Mouse (Mus musculus): ENCODE data around the gene Scn2a.
A peak's percentile ranks its signal among the peaks of the same experiment; 100 is the strongest.

Gene Scn2a

DNA sequence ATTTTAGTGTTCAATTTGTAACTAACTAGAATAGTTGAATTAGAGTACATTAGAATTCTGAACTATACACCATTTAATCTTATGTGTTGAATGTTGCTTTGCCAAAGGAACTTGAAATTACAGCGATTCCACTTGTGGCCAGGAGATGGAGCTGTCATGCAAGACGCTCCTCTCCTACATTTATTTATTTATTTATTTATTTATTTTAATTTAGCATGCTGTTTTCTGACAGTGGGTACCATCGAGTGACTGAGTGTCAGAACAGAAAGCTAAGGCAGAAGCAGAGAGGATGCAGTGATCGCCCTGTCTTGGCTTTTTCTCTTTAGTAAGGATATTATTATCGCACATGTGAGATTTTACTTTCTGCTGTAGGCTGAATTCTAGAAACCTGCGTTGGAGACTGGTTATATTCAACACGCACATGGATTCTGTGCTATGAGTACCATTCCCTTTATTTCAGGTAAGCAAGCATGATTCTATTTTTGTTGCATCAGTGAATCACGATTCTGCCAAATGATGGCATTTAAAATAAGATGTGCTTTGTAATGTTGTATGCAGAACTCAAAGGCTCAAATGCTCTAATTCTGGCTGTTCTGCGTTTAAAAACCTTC lies at the start of gene Scn2a:
TSS of gene Scn2a (plus strand) at position 216 of the 611 bp plus-strand sequence.
- DNase-seq, result peak; percentile 70

DNA sequence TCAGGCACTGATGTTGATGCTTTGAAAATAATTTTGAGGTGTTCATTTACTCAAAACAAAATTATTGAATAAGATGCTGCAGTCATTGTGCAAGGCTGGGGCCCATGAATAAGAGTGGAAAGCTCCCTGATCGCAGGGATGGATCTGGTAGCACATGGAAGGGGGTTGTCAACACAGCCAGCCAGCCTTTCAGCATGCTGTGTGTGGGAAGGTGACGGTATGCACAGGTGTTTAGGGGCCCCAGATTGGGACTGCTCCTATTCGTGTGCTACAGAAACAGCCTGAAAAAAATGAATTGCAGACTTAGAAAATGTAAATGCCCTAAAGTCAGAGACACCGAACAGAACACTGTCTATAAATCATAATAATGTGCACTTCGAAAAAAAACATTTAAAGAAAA lies 32.9 kb upstream of the Scn2a start:
- no peak for DNase-seq

DNA sequence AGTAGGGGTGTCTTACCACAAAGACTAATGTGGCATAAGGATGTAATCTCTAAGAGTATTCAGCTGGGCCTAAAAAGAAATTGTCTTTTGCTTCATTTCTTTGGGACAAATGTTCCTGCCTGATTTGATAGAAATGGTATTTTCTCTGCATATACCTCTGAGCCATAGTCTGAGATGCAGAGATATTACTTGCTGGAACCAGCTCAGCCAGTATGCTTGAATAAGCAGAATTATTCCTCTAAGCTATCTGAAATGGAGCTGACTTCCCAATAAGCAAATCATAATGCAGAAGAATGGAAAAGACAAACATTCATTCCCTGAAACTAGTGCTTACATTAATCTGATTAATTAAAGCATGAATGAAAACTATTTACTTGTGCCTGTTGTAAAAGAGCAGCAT lies 12.8 kb upstream of the Scn2a start:
- no peak for DNase-seq

DNA sequence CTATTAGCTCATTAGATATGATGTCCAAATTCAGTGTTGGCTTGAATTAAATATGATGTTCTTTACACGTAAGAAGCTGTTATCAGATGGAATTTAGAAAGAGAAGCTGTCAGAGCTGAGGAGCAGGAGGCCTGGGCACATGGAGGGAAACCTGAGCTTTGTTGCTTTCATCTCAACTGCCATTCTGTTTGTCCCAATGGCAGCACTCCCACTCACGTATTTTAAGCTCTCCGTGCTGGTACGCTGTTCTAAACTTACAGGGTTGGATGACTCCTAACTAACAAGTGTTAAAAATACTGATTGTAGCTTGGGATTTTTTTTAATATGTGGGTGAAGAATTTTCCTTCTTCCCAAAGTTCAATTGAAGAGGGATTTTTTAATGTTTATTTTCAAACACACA lies 8.7 kb upstream of the Scn2a start:
- DNase-seq, result no peak

DNA sequence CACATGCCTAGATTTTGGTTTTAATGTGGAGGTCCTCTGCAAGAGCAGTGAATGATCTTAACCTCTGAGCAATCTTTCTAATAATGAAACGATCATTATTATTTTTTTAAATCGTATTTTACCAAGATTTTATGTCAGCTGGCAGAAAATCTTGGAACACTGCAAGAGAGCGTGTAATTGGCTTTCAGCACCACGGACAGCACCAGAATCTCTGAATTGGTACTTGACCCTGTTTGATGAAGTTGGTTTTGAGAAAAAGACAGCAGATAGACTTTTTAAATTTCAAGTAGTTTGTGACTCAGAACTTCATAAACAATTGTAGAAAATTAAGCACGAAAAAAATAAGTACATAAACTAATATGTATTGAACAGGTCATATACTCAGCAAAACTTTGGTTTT lies 790 bp upstream of the Scn2a start:
- no peak for DNase-seq

DNA sequence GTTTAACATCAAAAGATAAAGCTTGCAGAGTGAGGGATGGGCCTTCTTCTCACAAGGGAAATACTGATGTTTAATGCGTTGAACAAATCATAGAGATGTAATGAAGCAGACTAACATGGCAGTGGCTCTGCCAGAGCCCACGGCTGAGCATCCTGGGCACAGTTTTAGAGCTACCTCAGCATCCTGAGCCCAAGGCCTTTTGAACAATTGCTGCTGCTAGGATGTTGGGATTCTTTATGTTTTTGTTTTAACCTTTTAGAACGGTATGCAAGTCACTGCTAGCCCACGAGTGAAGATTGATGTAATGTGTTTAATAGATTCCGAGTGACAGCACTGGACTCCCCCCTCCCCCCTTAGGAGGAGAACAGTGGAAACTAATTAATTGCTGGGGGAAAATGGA lies 683 bp downstream of the Scn2a start:
- DNase-seq, result peak; percentile 45

DNA sequence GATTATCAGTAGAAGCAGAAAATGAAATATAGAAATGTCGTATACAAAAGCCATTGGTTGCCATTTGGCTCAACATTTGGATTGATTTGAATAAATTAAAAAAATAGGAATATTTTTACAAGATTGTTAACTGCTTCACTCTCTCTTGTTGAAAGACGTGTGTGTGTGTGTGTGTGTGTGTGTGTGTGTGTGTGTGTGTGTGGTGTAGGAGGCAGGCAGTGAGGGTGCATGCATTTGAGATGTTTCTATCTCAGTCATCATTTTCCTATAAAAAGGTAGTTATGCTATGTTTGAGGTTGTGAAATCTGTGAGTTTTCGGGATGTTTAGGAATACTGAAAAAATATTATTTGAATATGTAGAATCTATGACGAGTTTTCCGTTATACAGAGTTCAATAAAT lies 1.3 kb downstream of the Scn2a start:
- no peak for DNase-seq

DNA sequence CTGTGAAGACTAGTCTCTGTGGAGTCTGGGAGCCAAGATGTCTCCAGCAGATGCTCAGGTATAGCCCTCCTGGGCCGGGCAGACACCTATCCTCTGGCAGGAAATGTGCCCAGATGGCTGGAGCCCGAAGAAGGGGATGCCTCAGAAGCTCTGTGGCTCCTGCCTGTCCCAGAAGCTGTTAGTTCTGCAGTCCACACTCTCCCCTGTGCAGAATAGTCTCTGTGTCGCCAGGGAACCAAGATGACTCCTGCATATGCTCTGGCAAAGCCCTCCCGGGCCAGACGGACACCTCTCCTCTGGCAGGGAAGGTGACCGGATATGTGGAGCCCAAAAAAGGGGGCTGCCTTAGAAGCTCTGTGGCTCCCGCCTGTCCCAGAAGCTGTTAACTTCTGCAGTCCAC lies 32.1 kb downstream of the Scn2a start:
- DNase-seq, result peak; percentile 42

DNA sequence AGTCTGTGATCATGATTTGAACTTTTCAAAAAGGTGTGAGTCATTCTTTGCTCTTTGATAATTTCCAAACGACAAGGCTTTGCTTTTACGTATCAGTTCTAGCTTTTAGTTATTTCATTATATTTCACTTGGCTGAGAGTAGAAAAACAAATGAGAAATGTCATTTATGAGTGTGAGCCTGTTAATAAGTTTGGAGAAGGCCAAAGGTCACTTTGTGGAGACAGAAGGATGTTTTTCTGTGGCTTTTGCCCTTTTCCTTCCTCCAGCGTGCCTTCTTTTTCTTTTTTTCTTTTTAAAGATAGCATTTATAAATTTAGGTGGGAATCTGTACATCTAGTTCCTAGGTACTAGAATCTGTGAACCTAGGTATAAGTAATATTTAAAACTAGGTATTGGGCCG lies 36.5 kb downstream of the Scn2a start:
- DNase-seq, result no peak

DNA sequence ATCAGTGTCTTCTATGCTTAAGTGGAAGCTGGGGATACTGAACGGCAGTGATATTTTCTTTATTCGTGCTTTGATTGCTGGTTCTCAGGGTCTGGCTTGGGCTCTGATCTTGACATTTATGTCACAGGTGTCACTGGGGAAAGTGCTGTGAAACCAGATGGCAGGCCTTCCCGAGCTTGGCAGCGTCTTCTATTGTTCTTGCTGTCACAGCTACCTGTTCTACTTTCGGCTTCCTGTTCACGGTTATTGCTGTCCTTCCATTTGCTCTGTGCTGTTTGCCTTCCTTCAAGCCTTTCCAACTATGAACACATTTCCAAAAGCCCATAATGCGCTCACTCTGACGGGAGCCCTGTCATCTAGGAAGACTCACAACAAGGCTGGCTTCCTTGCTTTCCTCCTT lies 37.9 kb downstream of the Scn2a start:
- DNase-seq, result peak; percentile 97

DNA sequence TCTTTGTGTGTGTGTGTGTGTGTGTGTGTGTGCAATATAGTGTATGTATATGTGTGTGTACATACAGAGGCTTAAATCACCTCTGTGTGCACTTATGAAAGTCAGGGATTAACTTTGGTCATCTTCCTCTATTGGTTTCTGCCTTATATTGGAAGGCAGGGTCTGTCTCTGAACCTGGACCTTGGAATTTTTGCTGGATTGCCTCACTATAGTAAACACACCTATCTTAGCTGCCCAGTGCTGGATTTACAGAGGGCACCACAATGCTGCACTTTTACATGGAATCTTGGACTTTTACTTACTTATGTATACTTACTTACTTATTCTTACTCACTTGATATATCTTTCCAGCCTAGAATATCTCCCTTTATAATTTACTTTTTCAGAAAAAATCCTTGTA lies 43.3 kb downstream of the Scn2a start:
- DNase-seq, result no peak

DNA sequence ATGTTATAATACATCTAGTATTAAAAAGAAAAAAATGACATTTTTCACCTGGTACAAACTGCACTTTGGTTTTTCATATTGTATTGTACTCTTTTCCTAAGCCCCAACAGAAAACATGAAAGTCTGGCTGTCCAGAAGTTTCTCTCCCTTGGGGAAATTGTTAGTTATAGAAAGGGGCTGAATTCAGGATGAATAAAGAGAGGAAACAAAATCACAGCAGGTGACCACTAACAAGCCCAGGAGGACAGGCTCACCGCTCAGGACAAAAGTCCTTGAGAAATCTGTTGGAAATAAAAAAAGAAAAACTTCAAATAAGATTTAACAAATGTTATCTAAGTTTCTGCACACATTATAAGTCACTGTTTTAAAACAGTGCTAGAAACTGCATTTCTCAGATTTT lies 43.9 kb downstream of the Scn2a start:
- no peak for DNase-seq

DNA sequence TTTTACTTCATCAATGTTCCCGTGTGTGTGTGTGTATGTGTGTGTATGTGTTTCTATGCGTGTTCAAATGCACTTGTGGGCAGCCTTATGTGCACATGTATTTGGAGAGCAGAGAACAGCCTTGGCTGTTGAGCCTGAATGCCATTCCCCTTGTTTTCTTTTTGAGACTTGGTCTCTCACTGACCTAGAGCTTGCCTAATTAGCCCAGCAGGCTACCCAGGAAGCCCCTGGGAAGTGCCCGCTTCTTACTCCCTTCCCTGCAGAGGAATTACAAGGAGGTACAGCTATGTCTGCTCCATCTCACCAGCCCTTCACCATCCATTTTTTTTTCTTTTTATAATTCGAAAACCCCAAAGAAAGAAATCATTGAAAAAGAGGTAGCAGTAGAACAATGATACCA lies 44.6 kb downstream of the Scn2a start:
- no peak for DNase-seq

DNA sequence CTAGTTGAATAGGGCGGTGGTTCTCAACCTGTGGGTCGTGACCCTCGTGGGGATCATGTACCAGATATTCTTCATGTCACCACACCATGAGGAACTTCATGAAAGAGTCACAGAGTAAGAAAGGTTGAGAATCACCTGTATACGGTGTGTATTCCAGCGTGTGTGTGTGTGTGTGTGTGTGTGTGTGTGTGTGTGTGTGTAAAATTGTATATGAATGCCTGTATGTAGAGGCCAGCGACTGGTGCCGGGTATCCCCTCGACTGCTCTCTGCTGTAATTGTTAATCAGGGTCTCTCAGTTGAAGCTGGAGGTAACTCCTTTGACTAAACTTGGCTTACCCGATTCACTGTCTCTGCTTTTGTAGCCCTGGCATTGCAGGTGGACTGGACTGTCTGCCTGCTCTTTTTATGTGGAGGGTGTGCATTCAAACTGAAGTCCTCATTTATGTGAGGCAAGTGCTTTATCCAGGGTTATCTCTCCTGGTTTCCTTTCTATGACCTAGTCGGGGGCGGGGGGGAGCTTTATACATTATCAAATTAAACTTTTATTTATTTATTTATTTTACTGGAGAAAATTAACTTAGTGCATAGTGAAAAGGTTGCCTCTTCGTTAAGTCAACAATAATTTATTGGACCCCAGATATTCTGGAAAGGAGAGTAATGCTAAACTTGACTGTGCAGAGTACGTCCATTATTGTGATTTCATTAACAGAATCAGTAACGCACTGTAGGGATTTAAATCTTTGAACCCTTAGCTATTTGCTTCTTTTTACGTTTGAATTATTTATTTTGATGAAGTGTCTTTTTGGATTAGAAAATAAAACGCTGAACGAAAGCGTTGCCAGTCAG lies 47.2 kb downstream of the Scn2a start:
- DNase-seq, result peak; percentile 51

DNA sequence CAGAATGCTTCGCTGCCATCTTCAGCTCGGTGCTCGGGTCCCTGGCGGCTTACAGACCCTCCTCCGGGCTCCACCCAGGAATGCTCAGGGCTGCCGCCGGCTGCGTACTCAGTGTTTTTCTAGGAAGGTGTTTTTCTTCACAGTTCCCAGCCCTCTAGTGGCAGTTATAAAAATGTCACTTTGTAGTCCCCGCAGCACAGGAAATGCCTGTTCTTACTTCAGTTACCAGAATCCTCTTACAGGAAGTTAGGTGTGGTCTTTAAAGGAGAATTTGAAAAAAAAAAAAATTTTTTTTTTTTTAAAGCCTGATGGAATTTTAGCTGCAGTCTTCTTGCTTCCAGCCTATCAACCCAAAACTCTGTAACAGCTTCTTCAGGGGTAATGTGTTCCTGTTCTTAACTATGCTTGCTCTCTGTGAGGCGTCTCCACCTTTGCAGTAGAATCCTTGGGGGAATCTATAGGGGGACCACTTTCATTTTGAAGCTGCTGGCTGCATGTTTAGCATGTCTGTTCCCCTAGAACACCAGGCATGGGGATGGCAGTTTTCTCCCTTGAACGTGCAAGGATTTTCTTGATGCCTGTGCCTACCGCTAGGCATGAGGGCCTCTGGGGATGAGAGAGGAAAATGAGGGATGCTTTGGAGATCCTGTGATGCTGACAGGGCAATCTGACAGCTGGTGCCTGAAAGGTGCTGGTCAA lies 48.0 kb downstream of the Scn2a start:
- DNase-seq, result peak; percentile 89

DNA sequence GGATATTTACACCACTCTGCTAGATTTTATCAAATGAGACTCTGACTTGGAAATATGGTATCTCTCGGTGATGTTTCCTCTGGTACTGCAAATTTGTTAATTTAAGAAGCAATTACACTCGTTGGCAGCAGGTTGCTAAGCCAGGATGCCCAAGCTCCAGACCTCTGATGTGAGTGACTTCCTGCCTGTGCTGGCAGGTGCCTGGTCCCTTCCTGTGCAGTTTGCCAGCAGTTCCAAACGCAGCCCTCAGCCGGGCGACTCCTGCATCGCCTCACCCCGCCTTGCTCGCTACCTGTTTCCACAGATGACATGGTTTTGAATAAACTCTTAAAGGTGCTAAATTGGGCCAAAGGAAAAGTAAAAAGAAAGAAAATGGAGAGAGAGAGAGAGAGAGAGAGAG lies 49.0 kb downstream of the Scn2a start:
- peak; percentile 91 for DNase-seq

DNA sequence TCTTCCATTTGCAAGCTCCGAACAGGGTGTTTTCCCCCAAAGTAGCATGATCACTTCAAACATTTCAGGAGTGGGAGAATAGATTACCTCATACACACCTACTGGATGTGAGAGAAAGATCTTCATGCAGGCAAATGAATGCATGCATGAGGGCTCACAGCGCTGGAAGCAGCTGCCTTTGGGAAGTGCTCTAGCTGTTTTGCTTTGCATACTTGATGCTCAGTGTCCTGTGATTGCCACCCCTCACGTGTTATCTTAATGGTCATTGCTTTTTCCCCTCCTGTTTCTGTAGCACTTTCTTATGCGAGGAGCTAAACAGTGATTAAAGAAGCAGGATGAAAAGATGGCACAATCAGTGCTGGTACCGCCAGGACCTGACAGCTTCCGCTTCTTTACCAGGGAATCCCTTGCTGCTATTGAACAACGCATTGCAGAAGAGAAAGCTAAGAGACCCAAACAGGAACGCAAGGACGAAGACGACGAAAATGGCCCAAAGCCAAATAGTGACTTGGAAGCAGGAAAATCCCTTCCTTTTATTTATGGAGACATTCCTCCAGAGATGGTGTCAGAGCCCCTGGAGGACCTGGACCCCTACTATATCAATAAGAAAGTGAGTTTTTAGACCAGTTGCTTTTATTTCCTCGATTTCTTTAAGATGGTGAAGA lies 49.7 kb downstream of the Scn2a start:
- peak; percentile 47 for DNase-seq

DNA sequence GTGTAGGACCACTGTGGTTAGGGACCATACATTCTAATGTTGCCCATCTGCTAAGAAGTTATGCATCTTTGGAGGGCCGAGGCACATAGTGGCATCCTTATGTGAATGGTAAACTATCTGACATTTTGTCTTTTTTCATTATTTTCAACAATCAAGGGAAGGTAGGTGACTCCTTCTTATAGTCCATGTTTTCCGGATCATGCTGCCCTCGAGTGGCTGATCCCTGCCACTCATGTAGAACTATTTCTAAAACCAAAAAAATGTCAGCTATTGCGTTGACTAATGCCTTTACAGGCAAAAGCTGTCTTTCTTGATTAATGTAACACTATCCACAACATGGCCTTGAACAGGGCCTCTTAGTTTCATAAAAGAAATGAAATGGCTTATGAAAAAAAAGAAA lies 59.0 kb downstream of the Scn2a start:
- no peak for DNase-seq

DNA sequence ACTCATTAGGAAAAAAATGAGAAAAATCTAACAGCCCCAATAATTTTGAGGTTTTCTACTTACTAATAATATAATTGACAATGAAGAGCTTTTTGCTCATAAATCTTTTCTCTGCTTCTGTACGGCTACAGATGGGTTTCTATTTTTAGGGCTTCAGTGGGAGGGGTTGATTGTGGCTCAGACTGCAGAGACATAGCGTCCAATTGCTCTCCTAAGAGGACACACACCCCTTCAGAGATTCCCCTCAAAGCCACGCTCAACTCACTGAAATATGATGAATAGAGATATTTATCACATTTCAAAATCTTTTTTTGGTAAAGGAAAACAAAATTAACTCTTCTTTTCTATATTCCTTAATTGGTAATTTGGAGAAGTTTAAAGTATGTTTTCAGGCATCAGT lies 64.6 kb downstream of the Scn2a start:
- peak; percentile 46 for DNase-seq

DNA sequence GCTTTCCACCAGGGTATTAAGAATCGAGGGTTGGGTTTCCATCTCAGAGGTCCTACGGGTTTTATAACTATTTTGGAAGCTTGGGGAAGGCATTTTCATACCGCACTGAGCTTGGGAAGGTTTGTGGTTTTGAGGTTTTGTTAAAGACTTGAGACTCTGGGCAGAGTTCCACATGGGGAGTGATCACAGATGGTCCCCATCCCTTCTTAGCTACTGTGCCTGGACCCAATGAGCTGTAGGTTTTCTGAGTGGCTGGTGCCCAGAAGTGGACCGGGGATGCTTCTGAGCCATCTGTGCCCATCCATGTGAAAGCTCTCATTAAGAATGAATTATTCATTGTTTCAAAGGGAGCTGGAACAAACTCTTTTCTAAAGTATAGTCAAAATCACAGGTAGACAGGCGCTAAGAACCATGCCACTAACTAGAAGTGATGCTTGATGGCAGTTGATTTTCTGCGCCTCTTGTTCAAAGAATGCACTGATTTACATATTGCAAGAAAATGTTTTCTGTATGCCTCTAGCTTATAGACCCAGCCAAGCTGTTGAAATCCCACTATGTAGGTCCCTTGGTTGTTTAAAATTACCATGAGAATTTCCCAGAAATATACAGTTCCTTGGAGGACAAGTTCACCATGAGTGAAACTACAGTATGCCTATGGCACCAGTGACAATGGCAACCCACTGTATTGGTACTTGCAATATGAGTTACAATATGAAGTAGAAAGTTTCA lies 70.0 kb downstream of the Scn2a start:
- DNase-seq, result peak; percentile 94

DNA sequence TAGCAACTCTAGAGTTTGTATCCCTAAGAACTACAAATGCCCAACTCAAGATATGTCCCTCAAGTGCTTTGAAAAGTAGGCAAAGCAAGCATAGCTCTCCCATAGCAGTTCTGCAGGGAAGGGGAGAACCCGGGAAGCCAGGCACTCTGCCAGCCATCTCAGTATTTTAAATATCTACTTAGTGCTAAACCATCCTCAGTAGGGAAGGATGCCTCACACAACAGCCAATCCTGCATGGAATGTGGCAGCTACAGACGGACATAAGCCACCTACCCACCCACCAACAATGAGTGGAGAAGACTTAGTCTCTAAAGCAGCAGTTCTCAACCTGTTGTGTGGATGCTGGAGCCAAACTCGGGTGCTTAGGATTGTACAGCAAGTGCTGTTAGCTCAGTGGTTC lies 73.9 kb downstream of the Scn2a start:
- peak; percentile 31 for DNase-seq

DNA sequence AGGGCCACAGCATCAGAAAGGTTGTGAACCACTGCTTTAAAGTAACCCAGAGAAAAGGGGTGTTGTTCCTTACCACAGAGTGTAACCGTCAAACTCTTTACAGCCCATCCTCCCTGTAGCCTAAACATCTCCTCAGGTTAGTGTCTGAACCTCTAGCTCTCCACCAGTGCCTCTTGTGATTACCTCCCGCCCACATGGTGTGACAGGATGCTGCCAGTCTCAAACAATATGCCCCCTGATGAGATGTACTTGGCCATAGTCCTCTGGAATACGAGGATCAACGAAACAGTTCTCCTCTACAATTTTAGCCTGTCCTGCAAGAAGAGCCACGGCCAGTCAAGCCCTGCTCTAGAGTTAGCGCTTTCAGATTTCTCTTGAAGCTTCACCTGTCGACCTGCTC lies 74.5 kb downstream of the Scn2a start:
- DNase-seq, result peak; percentile 82

DNA sequence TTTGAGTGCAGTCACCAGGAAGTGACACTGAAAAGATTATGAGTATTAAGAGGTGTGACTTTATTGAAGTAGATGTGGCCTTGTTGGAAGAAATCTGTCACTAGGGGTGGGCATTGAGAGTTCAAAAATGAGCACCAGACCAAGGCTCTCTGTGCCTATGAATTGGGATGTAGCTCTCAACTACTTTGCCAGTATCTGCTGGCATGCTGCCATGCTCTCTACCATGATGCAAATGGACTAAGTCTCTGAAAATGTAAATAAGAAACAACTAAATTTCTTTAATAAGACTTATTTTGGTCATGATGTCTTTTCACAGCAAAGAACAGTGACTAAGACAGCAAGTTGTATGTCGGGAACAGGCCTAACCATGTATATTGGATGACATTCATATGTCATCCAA lies 79.7 kb downstream of the Scn2a start:
- DNase-seq, result no peak
